Mouse (Mus musculus) bone marrow, adult 2 months (tissue): ENCODE measurements around the gene Scrt2.

Source experiments
- CTCF ChIP-seq: fragments of 200-500 bp; IDR thresholded peaks from 2 replicates; pipeline ENCODE4 v1.5.1; 2011; ENCODE audit warnings: low read length, control low read depth; ENCODE audit not compliant: control insufficient read depth, insufficient read depth
- POLR2A ChIP-seq: fragments of 200-500 bp; IDR thresholded peaks from 2 replicates; pipeline ENCODE4 v1.6.1; 2011; ENCODE audit warnings: low read depth, mild to moderate bottlenecking, control low read depth, low read length, borderline replicate concordance; ENCODE audit not compliant: control insufficient read depth

DNA sequence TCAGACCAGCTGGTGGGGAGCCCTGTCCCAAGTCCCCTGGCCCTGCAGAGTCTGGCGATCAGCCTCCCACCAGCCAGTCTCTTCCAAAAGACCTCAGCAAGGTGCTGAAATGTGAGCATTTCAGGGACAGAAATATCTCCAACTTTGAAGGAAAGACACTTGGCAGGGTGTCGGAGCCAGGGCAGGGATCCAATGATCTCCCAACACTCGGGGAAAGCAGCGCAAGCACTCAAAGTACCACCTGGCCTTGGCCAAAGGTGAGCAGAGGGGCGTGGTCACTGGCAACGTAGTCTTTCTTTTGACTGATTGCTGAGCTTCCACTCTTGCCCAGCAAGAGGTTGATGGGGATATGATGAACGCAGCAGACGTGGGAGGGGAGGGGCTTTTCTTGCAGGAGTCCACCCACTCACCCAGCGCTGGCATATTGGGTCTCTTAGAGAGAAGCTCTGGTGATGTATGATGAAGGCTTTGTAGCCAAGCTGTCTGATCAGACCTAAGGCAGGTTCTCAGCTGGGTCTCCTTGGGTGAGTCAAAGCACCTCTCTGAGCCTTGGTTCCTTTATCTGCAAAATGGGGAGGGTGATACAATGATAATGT is 5.9 kb upstream of the Scrt2 start:
- no peak for TF ChIP-seq POLR2A
- no peak for TF ChIP-seq CTCF
